Mouse (Mus musculus) liver, embryonic 14.5 days (tissue): ENCODE measurements at regions not wholly inside any gene's neighbourhood (a gene's known extent, or its start where the extent isn't known, plus 50 kb on each side); places are given as distances from the start of the nearest gene placed in this dataset.

Source experiments
- CTCF ChIP-seq: IDR thresholded peaks from 2 replicates; pipeline ENCODE4 v1.5.1; 2016; ENCODE audit warnings: antibody characterized with exemption, low read depth, control low read depth
- EP300 ChIP-seq: IDR thresholded peaks from 2 replicates; pipeline ENCODE4 v1.6.1; 2016; ENCODE audit warnings: antibody characterized with exemption, low read depth

GRCm38 (mm10) chr15:6154706-6155105 is 144.9 kb upstream of the Dab2 start:
- no peak for TF ChIP-seq CTCF
- TF ChIP-seq EP300, result no peak
